Mouse (Mus musculus): Measurements from ENCODE around the gene Prkar1b.

DNA sequence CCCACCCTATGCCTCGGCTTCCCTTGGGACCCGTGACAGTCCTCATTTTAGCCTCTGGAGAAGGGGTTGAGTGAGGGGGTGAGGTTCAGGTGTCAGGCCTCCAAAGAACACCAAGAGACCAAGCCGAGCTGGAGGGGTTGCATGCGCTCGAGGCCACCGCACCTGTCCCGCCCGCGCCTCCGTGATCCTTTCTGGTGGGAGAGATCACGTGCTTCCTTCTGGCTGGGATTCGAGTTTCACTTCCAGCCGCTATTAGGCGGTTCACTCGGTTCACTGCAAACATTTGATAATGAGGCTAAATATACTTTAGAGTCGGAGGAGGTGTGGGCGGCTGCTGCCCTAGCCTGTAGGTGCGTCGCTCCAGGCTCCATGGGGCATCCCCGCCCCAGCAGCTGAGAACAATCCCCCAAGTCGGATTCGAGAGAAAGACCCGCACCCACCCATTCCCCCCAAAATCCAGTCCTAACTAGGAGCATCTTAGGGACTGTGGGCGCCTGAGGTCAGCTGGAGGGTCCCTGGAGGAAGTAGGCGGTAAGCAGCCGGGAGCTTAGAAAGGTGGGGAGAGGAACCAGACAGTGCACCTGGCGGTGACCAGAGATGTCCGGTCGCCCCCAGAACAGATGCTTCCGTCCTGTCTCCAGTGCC lies 151.7 kb downstream of the Prkar1b start:
- no peak for TF ChIP-seq CTCF (IDR thresholded peaks at IDR 0.05; ENCODE audit: extremely low read depth, insufficient read length, insufficient replicate concordance, low read depth, low read length)
- no peak for TF ChIP-seq POLR2A (IDR thresholded peaks at IDR 0.05; ENCODE audit: low read depth, low read length)

All from small intestine, adult 2 months (tissue).